ENCODE assay signal across 28 mouse cellular contexts in the genomic region with DNA sequence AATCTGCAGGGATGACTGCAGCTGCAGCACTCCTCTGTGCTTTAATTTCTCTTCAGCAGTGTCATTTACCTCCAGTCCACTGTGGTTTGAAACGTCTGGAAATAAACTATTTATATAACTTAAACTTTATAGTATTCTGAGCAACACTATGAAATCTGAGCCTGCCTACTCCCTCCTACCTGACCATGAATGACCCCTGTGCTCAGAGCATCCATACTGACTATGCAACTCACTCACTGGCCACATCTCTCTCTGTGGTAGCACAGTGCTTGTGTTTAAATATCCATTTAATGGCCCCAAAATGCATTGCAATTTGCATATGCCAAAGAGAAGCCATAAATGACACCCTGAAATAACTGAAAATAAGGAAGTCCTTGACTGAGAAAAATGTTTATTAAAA.
DNase-seq lines count a peak whose midpoint lies in the region; ATAC-seq and TF ChIP-seq lines count a peak whose summit lies in the region.
"Had no signal": no experiment of that assay in that cellular context is flagged by ENCODE, and none has a peak within 500 bp of the region (broad histone marks: within the 10 kb centered on the region; RNA-seq: fewer than 3 reads in every experiment).

No protein-coding gene starts in this region.

- H3K4me3 ChIP-seq in embryonic facial prominence, embryonic 14.5 days (ENCODE audit: low read depth, low read length): no peak overlapping the region
- no peak overlapping the region for H3K4me3 ChIP-seq in embryonic facial prominence, embryonic 10.5 days
- H3K4me3 ChIP-seq in kidney, embryonic 15.5 days (replicated peaks): no peak overlapping the region
- no peak overlapping the region for H3K4me3 ChIP-seq in limb, embryonic 11.5 days (ENCODE audit: low read depth, low read length)
- H3K4me3 ChIP-seq in limb, embryonic 10.5 days: no peak overlapping the region
- no peak overlapping the region for H3K4me3 ChIP-seq in embryonic fibroblast, embryonic 13.5 days (ENCODE audit: insufficient read depth, low read length)
- H3K4me3 ChIP-seq: embryonic facial prominence, embryonic 15.5 days; erythroblast, embryonic 14.5 days; forebrain, embryonic 12.5 days; forebrain, embryonic 15.5 days; gastrocnemius, adult 2 months; hindbrain, embryonic 12.5 days; hindbrain, embryonic 15.5 days had no signal

- no peak overlapping the region for H3K4me2 ChIP-seq in embryonic facial prominence, embryonic 14.5 days (ENCODE audit: low read depth, low read length)
- no peak overlapping the region for H3K4me2 ChIP-seq in kidney, embryonic 15.5 days
- H3K4me2 ChIP-seq in limb, embryonic 11.5 days (ENCODE audit: low read depth, severe bottlenecking): no peak overlapping the region
- H3K4me2 ChIP-seq: embryonic facial prominence, embryonic 15.5 days; forebrain, embryonic 12.5 days; forebrain, embryonic 15.5 days; heart, embryonic 11.5 days; hindbrain, embryonic 12.5 days; hindbrain, embryonic 15.5 days had no signal

- no peaks in the 10 kb centered on the region for H3K27me3 ChIP-seq in embryonic facial prominence, embryonic 14.5 days (replicated peaks; ENCODE audit: control insufficient read depth, insufficient read depth, low read length)
- H3K27me3 ChIP-seq in embryonic facial prominence, embryonic 10.5 days (replicated peaks; ENCODE audit: low read depth, poor library complexity, severe bottlenecking): no peaks in the 10 kb centered on the region
- H3K27me3 ChIP-seq in kidney, embryonic 15.5 days: no peaks in the 10 kb centered on the region
- no peaks in the 10 kb centered on the region for H3K27me3 ChIP-seq in limb, embryonic 11.5 days (ENCODE audit: control insufficient read depth, insufficient read depth, low read length)
- no peaks in the 10 kb centered on the region for H3K27me3 ChIP-seq in limb, embryonic 10.5 days (ENCODE audit: low read depth, poor library complexity, severe bottlenecking)
- H3K27me3 ChIP-seq: CH12.LX; embryonic facial prominence, embryonic 15.5 days; forebrain, embryonic 12.5 days; forebrain, embryonic 15.5 days; hindbrain, embryonic 12.5 days; hindbrain, embryonic 15.5 days; Patski had no signal

- no peaks in the 10 kb centered on the region for H3K4me1 ChIP-seq in embryonic facial prominence, embryonic 14.5 days (ENCODE audit: control insufficient read depth, insufficient read depth, low read length)
- no peaks in the 10 kb centered on the region for H3K4me1 ChIP-seq in embryonic facial prominence, embryonic 10.5 days
- H3K4me1 ChIP-seq in kidney, embryonic 15.5 days: peaks cover 3% of the 10 kb centered on the region; the same call in 1 of the 2 replicates
- peaks cover 9% of the 10 kb centered on the region; the same call in 1 of the 2 replicates for H3K4me1 ChIP-seq in limb, embryonic 11.5 days (ENCODE audit: control insufficient read depth, insufficient read depth, low read length)
- H3K4me1 ChIP-seq in limb, embryonic 10.5 days: peaks cover 39% of the 10 kb centered on the region
- peaks cover 3% of the 10 kb centered on the region for H3K4me1 ChIP-seq in embryonic fibroblast, embryonic 13.5 days (ENCODE audit: control insufficient read depth, insufficient read depth, low read length)
- H3K4me1 ChIP-seq: embryonic facial prominence, embryonic 15.5 days; forebrain, embryonic 12.5 days; forebrain, embryonic 15.5 days; hindbrain, embryonic 12.5 days; hindbrain, embryonic 15.5 days had no signal

- H3K9me3 ChIP-seq in embryonic facial prominence, embryonic 14.5 days (ENCODE audit: control insufficient read depth, low read length): no peaks in the 10 kb centered on the region
- no peaks in the 10 kb centered on the region for H3K9me3 ChIP-seq in embryonic facial prominence, embryonic 10.5 days
- no peaks in the 10 kb centered on the region for H3K9me3 ChIP-seq in kidney, embryonic 15.5 days (replicated peaks)
- H3K9me3 ChIP-seq in limb, embryonic 11.5 days (ENCODE audit: control insufficient read depth, low read length): no peaks in the 10 kb centered on the region
- H3K9me3 ChIP-seq in limb, embryonic 10.5 days (replicated peaks): no peaks in the 10 kb centered on the region
- H3K9me3 ChIP-seq: embryonic facial prominence, embryonic 15.5 days; forebrain, embryonic 12.5 days; forebrain, embryonic 15.5 days; G1E; hindbrain, embryonic 12.5 days; hindbrain, embryonic 15.5 days had no signal

- TF ChIP-seq POLR2A in embryonic fibroblast, embryonic 13.5 days (IDR thresholded peaks at IDR 0.05; ENCODE audit: low read depth, low read length): no peak

- H3K27ac ChIP-seq in embryonic facial prominence, embryonic 14.5 days (replicated peaks; ENCODE audit: low read depth, low read length): no peak overlapping the region
- no peak overlapping the region for H3K27ac ChIP-seq in embryonic facial prominence, embryonic 10.5 days (replicated peaks)
- H3K27ac ChIP-seq in kidney, embryonic 15.5 days: no peak overlapping the region
- H3K27ac ChIP-seq in limb, embryonic 11.5 days (replicated peaks; ENCODE audit: low read depth, low read length): no peak overlapping the region
- no peak overlapping the region for H3K27ac ChIP-seq in limb, embryonic 10.5 days
- H3K27ac ChIP-seq in embryonic fibroblast, embryonic 13.5 days (ENCODE audit: insufficient read depth, low read length): peak overlapping the region; percentile 64; the same call in 1 of the 2 replicates
- H3K27ac ChIP-seq: embryonic facial prominence, embryonic 15.5 days; forebrain, embryonic 12.5 days; forebrain, embryonic 15.5 days; gastrocnemius, adult 2 months; hindbrain, embryonic 12.5 days; hindbrain, embryonic 15.5 days had no signal

- TF ChIP-seq CTCF in embryonic fibroblast, embryonic 13.5 days (IDR thresholded peaks at IDR 0.05; ENCODE audit: borderline replicate concordance, insufficient read depth, low read length): no peak

- H3K36me3 ChIP-seq in embryonic facial prominence, embryonic 14.5 days (ENCODE audit: control insufficient read depth, insufficient read depth, low read length): no peaks in the 10 kb centered on the region
- H3K36me3 ChIP-seq in embryonic facial prominence, embryonic 10.5 days (replicated peaks): no peaks in the 10 kb centered on the region
- H3K36me3 ChIP-seq in kidney, embryonic 15.5 days: no peaks in the 10 kb centered on the region
- H3K36me3 ChIP-seq in limb, embryonic 11.5 days (ENCODE audit: control insufficient read depth, insufficient read depth, low read length): no peaks in the 10 kb centered on the region
- no peaks in the 10 kb centered on the region for H3K36me3 ChIP-seq in limb, embryonic 10.5 days
- H3K36me3 ChIP-seq: embryonic facial prominence, embryonic 15.5 days; forebrain, embryonic 12.5 days; forebrain, embryonic 15.5 days; G1E; hindbrain, embryonic 12.5 days; hindbrain, embryonic 15.5 days had no signal

- no peak overlapping the region for H3K9ac ChIP-seq in embryonic facial prominence, embryonic 14.5 days (ENCODE audit: low read depth, low read length)
- no peak overlapping the region for H3K9ac ChIP-seq in kidney, embryonic 15.5 days
- H3K9ac ChIP-seq in limb, embryonic 11.5 days (ENCODE audit: low read length): no peak overlapping the region
- H3K9ac ChIP-seq: embryonic facial prominence, embryonic 15.5 days; forebrain, embryonic 12.5 days; forebrain, embryonic 15.5 days; hindbrain, embryonic 12.5 days; hindbrain, embryonic 15.5 days had no signal

- 16% methylated on average over 1 of the region's 1 CpGs for WGBS in embryonic facial prominence, embryonic 14.5 days
- WGBS in embryonic facial prominence, embryonic 10.5 days: 50% methylated on average over 1 of the region's 1 CpGs
- 4% methylated on average over 1 of the region's 1 CpGs for WGBS in kidney, embryonic 15.5 days
- 3% methylated on average over 1 of the region's 1 CpGs for WGBS in limb, embryonic 11.5 days
- WGBS in limb, embryonic 10.5 days: 28% methylated on average over 1 of the region's 1 CpGs

- ATAC-seq in embryonic facial prominence, embryonic 14.5 days (ENCODE audit: low read depth): no peak
- peak; percentile 43; the same call in 1 of the 2 replicates for ATAC-seq in kidney, embryonic 15.5 days (replicated peaks; ENCODE audit: low FRiP score)
- 0 out of 2 replicates have a peak, but pooled peaks have one; percentile 57 for ATAC-seq in limb, embryonic 11.5 days (ENCODE audit: insufficient number of reproducible peaks, low FRiP score, low TSS enrichment, low read depth)
- ATAC-seq: forebrain, embryonic 15.5 days; Patski had no signal

- DNase-seq in embryonic facial prominence, embryonic 14.5 days (ENCODE audit: low spot score): peak; percentile 14
- no peak for DNase-seq in embryonic facial prominence, embryonic 10.5 days (ENCODE audit: low spot score)
- DNase-seq in kidney, postnatal 4 days: no peak
- no peak for DNase-seq in limb, embryonic 11.5 days (ENCODE audit: low spot score)
- DNase-seq in limb, embryonic 10.5 days (ENCODE audit: low spot score): no peak
- no peak for DNase-seq in lung, postnatal 4 days
- DNase-seq: adrenal gland, postnatal 10 days; B cell, adult 2 months; cerebellum, adult 11-12 months; cerebellum, adult 8-10 months; cerebellum, postnatal 10 days; cerebellum, postnatal 36 days; embryo, embryonic 11 days; gastrocnemius, adult 2 months; gastrocnemius, postnatal 14 days; heart, adult 11 months had no signal
